Mouse (Mus musculus) cerebellum, postnatal 4 days (tissue): Measurements from ENCODE around the gene C1qtnf7.

Source experiments
- DNase-seq, 2 experiments: peaks; one replicate each; pipeline ENCODE4 v3.0.0; 2022; ENCODE audit warnings: low spot score in 2 of 2, mixed read lengths in 1 of 2

C1qtnf7 gene

DNA sequence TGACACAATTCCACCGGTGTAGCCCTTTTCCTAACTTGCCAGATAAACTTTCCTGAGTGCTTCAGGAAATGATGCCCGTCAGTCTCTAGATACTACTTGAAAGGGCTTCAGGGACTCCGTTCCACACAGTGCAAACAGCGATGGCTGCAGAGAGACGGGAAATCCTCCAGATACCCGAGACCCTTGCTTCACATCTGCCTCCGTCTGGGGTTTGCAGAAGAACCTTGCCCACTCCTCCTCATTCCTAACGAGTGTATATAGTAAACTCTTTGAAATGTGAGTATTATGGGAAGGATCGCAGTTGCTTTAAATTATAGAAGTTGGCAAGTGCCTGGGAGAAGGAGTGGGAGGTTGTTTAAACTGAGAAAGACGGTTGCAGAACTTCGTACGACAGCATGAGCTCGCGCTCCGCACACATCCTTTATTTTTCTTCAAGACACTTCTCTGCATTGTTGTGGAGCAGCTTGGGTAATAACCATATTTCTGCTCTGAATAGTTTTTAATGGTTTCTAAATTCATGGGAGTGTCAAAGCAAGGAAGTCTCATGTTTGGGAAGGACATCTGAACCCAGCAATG lies at the start of gene C1qtnf7:
TSS of gene C1qtnf7 (plus strand) at position 138 of the 576 bp plus-strand sequence.
- no peak for DNase-seq

- no peak for DNase-seq
Observed at GRCm38 (mm10) chr5:43466762-43467161, 48.6 kb upstream of the C1qtnf7 start.

- no peak for DNase-seq
Observed at GRCm38 (mm10) chr5:43467214-43467613, 48.1 kb upstream of the C1qtnf7 start.

- DNase-seq = no peak
Observed at GRCm38 (mm10) chr5:43468937-43469336, 46.4 kb upstream of the C1qtnf7 start.

DNA sequence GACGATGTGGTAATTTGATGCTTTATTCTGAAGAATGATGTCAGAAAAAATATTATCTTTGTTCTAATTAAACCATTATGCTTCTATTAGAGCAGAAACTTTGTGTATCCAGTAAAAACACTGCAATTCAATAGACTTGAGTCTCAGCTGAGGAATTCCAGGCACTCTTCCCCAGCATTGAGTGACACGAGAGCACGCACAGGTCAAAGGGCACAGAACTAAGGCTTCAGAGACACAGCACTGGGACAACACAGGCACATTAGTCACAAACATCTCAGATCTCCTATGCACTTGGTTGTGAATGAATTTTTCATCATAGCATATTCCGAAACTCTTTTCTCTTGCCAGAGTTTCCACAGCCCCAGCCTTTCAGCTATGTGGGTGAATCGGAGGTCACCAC lies 37.4 kb upstream of the C1qtnf7 start:
- no peak for DNase-seq

DNA sequence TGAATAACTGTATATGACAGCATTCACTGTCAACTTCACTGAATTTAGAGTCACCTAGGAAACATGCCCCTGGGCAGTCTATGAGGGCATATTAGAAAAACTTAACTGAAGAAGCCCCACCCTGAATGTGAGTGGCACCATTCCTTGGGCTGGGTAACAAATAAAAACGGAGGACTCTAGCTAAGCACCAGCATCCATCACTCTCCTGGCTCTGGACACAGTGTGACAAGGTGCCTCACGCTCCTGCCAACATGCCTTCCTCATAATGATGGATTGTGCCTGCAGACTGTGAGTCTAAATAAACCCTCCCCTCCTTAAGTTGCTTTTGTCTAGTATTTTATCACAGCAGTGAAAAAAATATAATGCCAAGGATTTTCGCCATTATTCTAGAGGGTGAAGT lies 35.3 kb upstream of the C1qtnf7 start:
- no peak for DNase-seq

DNA sequence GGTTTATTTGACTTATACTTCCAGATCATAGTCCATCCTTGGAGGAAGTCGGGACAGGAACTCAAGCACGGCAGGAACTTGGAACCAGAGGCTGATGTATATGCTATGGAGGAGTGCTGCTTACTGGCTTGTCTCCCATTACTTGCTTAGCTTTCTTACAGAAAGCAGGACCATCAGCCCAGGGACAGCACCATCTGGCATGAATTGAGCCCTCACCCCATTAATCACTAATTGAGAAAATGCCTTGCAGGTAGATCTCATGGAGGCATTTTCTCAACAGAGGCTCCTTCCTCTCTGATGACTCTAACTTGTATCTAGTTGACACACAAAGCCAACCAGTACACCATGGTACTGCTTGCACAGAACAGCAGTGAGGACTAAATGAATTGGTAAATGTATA lies 34.6 kb upstream of the C1qtnf7 start:
- no peak for DNase-seq

DNA sequence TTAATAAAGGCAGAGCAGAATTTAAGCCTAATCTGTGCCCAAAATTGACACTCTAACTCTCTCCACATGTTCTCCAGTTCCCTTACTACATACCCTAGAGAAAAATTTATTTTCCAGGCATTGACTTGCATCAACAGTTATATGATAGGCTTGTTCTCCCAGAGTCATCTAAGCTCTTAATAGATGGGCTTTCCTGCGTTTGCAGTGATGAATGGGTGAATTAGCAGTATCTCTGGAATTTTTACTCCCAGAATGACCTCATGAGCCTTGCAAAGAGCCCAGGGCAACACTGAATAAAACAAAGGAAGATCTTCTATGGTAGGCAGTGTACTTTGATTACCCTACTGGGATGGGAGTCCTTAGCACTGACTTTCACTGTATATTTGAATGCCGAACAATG lies 33.5 kb upstream of the C1qtnf7 start:
- no peak for DNase-seq

DNA sequence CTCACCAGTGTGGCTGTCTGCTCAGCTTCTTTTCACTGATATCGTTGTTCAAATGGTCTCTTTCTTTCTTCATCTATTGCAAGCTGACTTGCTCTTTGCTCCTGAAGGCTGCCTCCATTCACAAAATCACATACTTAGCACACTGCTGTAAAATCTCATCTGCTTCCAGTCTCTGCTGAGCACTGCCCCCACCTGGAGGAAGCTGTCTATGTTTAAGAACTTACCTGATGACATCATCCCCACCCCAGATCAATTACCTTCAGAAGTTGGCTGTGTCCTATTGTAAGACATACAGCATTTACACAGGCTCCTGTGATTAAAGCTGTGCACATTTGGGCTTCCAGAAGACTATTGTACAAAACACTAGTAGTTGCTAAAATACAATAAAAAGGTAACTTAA lies 13.5 kb upstream of the C1qtnf7 start:
- no peak for DNase-seq

- DNase-seq = no peak
Observed at GRCm38 (mm10) chr5:43504243-43504786, 11.0 kb upstream of the C1qtnf7 start.

- no peak for DNase-seq
Observed at GRCm38 (mm10) chr5:43508470-43508869, 6.9 kb upstream of the C1qtnf7 start.

- no peak for DNase-seq
Observed at GRCm38 (mm10) chr5:43508892-43509291, 6.4 kb upstream of the C1qtnf7 start.

- no peak for DNase-seq
Observed at GRCm38 (mm10) chr5:43511126-43511525, 4.2 kb upstream of the C1qtnf7 start.

DNA sequence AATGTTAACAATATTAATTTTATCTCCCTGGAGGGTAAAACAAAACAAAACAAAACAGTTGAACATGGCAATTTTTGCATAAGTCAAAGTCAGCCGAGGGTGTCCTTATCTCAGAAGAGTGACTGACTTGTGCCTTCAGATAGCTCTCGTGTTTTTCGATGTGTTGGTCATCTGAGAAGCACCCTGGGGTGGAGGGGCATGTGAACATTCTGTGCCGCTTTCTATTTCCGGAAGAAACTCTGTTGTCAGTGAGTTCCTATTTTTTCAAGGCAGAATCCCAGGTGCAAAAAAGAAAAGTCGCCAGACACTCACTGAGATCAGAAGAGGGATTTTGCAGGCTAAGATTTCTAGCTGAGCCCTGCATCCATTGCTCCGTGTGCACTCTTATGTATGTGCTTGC lies 1.2 kb downstream of the C1qtnf7 start:
- no peak for DNase-seq

DNA sequence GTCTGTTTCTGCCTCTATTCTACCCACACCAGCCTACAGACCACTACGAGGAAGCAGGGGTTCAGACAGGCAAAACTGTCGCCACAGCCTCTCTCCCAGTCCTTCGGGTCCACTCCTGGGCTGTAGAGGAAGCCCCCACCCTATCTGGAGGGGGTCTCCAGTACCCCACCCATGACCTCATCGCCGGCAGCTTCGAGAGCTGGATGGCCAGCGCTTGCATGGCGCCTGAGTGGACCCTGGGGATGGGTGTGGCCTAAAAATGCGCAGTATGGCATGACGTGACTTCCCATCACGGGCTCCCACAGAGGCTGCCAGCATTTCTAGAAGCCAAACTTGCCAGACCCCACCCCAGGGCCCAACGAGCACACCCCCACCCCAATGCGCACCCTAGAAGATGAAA lies 2.0 kb downstream of the C1qtnf7 start:
- no peak for DNase-seq

DNA sequence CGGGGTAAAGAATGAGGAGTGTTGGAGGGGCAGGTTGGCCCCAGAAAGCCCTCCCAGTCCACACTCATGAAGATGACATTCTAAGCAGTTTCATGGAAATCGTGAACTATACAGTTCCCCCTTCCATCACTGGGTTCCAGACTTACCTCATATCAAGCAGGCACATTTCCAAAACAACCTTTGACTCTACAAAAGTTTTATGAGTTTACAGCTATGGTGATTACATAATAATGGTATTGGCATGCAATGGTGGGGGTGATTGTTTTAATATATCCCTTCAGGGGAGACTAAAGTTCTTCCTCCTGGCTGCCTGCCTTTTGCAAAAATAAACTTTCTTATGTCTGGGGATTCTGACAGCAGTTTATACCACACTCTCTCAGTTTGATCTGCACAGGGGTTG lies 4.6 kb downstream of the C1qtnf7 start:
- DNase-seq = no peak

DNA sequence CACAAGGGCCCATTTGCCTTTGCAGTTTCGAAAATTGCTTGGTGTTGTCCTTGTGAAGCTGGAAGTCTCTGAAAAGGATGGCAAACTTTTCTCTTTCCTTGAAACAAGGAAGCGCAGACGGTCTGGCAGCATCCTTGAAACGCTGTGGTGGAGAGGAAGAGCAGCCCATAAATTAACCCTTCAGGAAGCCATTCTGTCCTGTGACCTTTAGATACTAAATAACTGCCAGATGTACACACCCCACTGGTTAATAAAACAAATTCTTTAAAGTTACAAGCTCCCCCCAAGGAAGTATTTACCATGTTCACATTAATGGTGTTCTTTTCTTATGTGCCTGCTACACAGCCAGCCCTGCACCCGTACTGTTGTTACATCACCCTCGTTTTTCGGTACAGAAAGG lies 6.0 kb downstream of the C1qtnf7 start:
- DNase-seq = no peak

DNA sequence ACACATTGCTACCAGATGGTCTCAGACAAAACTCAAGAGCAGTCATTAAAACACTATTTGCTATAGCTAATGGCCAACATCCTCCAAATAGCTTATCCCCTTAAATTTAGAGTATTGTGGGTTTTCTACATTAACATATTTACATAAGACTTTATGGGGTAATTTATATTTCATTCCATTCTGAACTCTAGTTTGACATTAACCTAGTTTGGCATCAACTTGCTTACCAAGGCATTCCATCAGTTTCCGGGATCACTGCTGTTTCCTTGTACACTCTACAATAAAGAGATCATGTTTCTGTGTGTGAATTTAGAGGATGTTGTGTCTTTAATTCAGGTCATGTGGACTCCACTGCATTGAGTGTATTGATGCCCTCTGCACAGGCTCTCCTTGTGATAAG lies 7.5 kb downstream of the C1qtnf7 start:
- DNase-seq = no peak

DNA sequence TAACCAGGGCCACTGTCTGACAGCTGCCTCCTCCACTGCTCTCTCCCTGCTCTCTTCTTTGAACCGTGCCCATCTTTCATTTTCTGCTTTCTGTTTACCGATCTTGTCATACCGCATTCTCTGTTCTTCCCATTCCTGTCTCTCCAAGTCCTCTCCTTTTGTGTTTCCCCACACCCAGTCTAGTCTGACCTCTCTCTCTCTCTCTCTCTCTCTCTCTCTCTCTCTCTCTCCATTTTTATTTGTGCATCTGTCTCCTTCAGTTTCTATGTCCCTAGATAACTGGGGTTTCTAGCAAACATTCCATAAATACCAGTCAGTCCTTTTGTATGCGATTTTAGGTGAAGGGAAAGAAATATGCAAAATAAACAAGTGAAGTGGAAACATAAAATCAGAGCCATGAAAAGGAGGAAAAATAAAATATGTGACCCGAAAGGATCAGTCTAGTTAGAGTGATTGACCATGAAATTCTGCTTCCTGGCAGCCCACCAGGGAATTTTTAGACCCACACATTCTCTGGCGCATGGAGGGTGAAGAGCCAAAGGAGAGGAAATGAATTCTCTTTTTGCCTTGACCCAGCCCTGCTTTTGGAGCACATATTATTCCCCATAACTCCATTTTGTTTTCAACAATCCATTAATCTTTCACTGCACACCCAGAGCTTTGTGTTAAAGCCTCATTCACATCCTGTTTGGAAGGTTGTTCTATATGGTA lies 11.7 kb downstream of the C1qtnf7 start:
- DNase-seq = no peak

GRCm38 (mm10) chr5:43530186-43530585 lies 14.8 kb downstream of the C1qtnf7 start:
- no peak for DNase-seq

DNA sequence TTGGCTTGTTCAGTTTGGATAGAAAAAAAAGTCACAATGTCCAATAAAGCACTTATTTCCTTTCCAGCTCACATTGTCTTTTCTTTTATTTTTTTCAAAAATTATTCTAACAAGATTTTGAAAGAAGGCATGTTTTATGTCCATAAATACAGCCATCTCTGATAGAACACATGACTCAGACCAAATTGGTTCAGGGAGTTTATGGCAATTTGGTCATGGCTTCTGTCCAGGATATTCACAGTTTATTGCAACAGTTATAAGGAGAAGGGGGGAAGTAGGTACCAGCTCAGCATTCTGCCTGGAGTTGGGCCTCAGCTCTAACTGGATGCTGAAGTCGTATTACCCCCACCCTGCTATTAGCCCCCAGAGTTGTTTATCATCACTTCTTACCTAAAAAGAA lies 15.5 kb downstream of the C1qtnf7 start:
- DNase-seq = no peak

DNA sequence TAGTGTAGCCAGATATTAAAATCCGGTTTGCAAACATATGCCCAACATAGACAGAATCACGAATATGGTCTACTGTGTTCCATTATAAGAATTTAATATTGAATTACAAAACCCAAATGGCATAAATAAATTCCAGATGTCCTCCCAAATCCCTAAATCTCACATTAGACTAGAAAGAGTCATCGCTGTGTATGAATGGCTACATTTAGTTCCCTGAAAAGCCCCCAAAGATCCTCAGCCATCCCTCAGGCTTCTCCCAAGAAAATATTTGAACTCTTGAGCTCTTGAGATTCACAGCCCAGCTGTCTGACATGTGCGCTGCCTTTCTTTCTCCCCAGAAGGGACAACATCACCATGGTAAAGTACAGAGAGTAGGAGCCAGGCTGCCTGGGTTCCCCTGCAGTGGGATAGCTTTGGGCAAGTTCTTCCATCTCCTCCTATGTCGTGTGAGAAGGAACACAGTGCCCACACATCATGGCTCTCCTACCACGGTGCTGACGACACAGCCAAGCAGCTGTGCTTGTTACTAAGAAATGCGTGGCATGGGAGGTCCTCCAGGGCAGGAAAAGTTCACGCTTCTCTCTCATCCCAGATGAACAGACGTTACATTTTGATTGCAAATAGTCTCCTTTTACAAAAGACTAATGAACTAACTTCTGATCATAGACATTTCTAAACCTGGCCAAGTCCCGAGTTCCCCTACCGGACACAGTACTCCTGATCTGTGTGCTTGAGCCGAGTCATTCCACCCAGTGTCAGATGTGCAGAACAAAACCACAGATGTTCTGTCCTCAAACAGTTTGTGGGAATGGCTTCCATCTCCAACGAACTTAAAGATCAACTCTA lies 23.2 kb downstream of the C1qtnf7 start:
- DNase-seq = no peak

DNA sequence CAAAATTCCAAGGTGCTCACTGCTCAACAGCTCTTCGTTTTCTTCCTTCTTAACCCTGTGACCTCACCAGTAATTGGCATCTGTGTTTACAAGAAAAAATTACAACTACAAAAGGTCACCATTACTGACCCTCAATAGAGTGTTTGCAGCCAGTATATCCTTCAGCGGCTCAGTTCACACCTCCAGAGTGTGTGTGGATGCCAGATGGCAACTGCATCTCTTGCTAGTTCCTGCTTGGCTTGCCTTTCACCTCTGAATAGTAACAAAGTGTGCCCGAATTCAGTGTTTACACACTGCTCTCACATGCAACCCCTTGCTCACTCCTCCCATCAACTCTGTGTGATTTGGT lies 23.8 kb downstream of the C1qtnf7 start:
- DNase-seq = no peak
